Mouse (Mus musculus) heart, adult 2 months (tissue): ENCODE measurements around the gene Olfr918. TPM values are rescaled to one million over a fixed set of nuclear protein-coding genes. Genes with fewer than 3 reads are reported as not detected.
A peak's percentile ranks its signal among the peaks of the same experiment; 100 is the strongest.

Experiments
- DNase-seq, 2 experiments: peaks; one replicate each; pipeline ENCODE4 v3.0.0; 2021
- H3K27ac ChIP-seq: fragments of 200-600 bp; 2 replicates; pipeline ENCODE4 v1.8.1; 2022
- H3K27me3 ChIP-seq: fragments of 200-500 bp; 2 replicates; pipeline ENCODE4 v1.6.1; 2012; ENCODE audit warnings: mild to moderate bottlenecking, low read length, inconsistent platforms, mixed read lengths; ENCODE audit not compliant: control insufficient read depth, insufficient read depth
- H3K36me3 ChIP-seq: fragments of 200-500 bp; 2 replicates; pipeline ENCODE4 v1.6.1; 2012; ENCODE audit warnings: low read length, inconsistent platforms; ENCODE audit not compliant: control insufficient read depth, insufficient read depth
- H3K4me1 ChIP-seq: fragments of 200-500 bp; 2 replicates; pipeline ENCODE4 v1.6.1; 2011; ENCODE audit warnings: low read length; ENCODE audit not compliant: control insufficient read depth, insufficient read depth
- H3K4me3 ChIP-seq: fragments of 200-600 bp; 2 replicates; pipeline ENCODE4 v1.8.1; 2022
- H3K79me2 ChIP-seq: fragments of 200-500 bp; replicated peaks from 2 replicates; pipeline ENCODE4 v1.6.1; 2012; ENCODE audit warnings: mild to moderate bottlenecking, inconsistent platforms, low read length, moderate library complexity, mixed read lengths; ENCODE audit not compliant: control insufficient read depth, insufficient read depth
- H3K9ac ChIP-seq: fragments of 200-500 bp; 2 replicates; pipeline ENCODE4 v1.6.1; 2012; ENCODE audit warnings: low read depth, mild to moderate bottlenecking, control low read depth, inconsistent platforms, low read length, mixed read lengths
- CTCF ChIP-seq: fragments of 200-600 bp; IDR thresholded peaks from 2 replicates; pipeline ENCODE4 v1.8.1; 2022; ENCODE audit warnings: antibody characterized with exemption, mild to moderate bottlenecking, moderate library complexity
- EP300 ChIP-seq: fragments of 200-500 bp; IDR thresholded peaks from 2 replicates; pipeline ENCODE4 v1.6.1; 2011; ENCODE audit warnings: low read depth, low read length, control low read depth; ENCODE audit not compliant: insufficient read depth
- POLR2A ChIP-seq: fragments of 200-500 bp; IDR thresholded peaks from 2 replicates; pipeline ENCODE4 v1.6.1; 2011; ENCODE audit warnings: mild to moderate bottlenecking, low read depth, low read length, control low read depth; ENCODE audit not compliant: insufficient read depth
- WGBS: fragments of 180-500 bp; shearing (Covaris S2); methylation state at CpG from one replicate; pipeline ENCODE4 v1.1.7; 2018; 5-methylcytosine and 5-hydroxymethylcytosine counted together
- intact Hi-C: fragments of 180-260 bp; cut with DNase I; formaldehyde crosslinking; loops from one replicate; pipeline ENCODE4 v1.15.1; 2025
- long read RNA-seq: library from polyadenylated mRNA; stranded (forward); transcript quantifications from one replicate; pipeline ENCODE4 v2.0.0, GENCODE M21; 2021
- polyA plus RNA-seq: library from polyadenylated mRNA; depleted of rRNA; stranded (reverse); fragments of >200 nt; gene quantifications from 2 replicates; pipeline ENCODE4 v1.2.3, GENCODE M21; 2012; rRNA removed
- total RNA-seq, 2 experiments: library from RNA; stranded (reverse); gene quantifications; 2 replicates each; pipeline ENCODE4 v1.2.3; 2021

Olfr918 gene
- not detected for total RNA-seq
- polyA plus RNA-seq, result not detected in 2 replicates
- long read RNA-seq, result 0 reads

GRCm38 (mm10) chr9:38674501-38674900, at the start of gene Olfr918:
Olfr918 (minus strand) TSS chr9:38674601.
- Histone ChIP-seq H3K27ac (no peak within 1 kb of the TSS), H3K27me3 (no peaks in the 10 kb centered on the region), H3K4me1 (no peaks in the 10 kb centered on the region), H3K36me3 (no peaks in the 10 kb centered on the region), H3K4me3 (no peak within 1 kb of the TSS), H3K9ac (no peak within 1 kb of the TSS), H3K79me2 (no peaks in the 10 kb centered on the region)
- intact Hi-C loops, result no loop called here
- 73% methylated on average over 2 of the region's 2 CpGs for WGBS
- TF ChIP-seq CTCF, result no peak
- no peak for TF ChIP-seq EP300
- TF ChIP-seq POLR2A, result no peak
- no peak for DNase-seq

DNA sequence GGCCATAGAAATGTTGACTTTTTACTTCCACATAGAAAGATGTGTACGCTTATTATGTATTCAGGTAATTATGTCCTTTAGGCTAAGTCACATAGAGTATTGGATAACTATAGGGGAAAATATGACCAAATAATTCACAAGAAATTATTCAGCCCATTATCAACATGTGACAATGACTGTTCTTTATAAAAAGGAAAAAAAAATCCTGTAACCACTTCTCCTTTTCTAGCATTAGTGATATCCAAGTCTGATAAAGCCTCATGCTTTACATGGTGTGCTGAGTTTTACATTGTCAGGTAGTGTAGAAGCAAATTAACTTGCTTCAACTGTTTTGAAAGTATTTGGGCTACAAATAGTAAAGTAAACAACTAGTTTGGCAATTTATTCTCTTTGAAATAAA, 49.6 kb upstream of the Olfr918 start:
- TF ChIP-seq EP300 (no peak), CTCF (no peak), POLR2A (no peak)
- intact Hi-C loops, result no loop called here
- H3K36me3 ChIP-seq, result peaks cover 27% of the 10 kb centered on the region
- H3K9ac ChIP-seq, result no peak overlapping the region
- WGBS, result 97% methylated on average over 1 of the region's 1 CpGs
- no peaks in the 10 kb centered on the region for H3K27me3 ChIP-seq
- H3K4me3 ChIP-seq, result no peak overlapping the region
- no peak for DNase-seq
- peaks cover 1% of the 10 kb centered on the region; the same call in 1 of the 2 replicates for H3K79me2 ChIP-seq
- H3K27ac ChIP-seq, result no peak overlapping the region
- H3K4me1 ChIP-seq, result peaks cover 4% of the 10 kb centered on the region

- DNase-seq, result peak in 1 of 2 experiments; percentile 30
- peak overlapping the region; percentile 85 for H3K27ac ChIP-seq
- peaks cover 4% of the 10 kb centered on the region for H3K4me1 ChIP-seq
- 0% methylated on average over 3 of the region's 3 CpGs for WGBS
- peak overlapping the region; percentile 75 for H3K4me3 ChIP-seq
- peaks cover 15% of the 10 kb centered on the region for H3K36me3 ChIP-seq
- H3K27me3 ChIP-seq, result no peaks in the 10 kb centered on the region
- no peak for TF ChIP-seq POLR2A
- no peak for TF ChIP-seq EP300
- no peak for TF ChIP-seq CTCF
- peak overlapping the region; percentile 57 for H3K9ac ChIP-seq
- intact Hi-C loops, result no loop called here
- peaks cover 1% of the 10 kb centered on the region; the same call in 1 of the 2 replicates for H3K79me2 ChIP-seq
These were observed 44.6 kb upstream of the Olfr918 start for GRCm38 (mm10) chr9:38718927-38719441.

- Histone ChIP-seq H3K79me2 (peaks cover 1% of the 10 kb centered on the region; the same call in 1 of the 2 replicates), H3K36me3 (peaks cover 10% of the 10 kb centered on the region), H3K4me1 (peaks cover 4% of the 10 kb centered on the region), H3K27me3 (no peaks in the 10 kb centered on the region), H3K27ac (peak within 1 kb of the TSS; percentile 85), H3K4me3 (peak within 1 kb of the TSS; percentile 75), H3K9ac (peak within 1 kb of the TSS; percentile 57)
- intact Hi-C loops, result no loop called here
- 0% methylated on average over 4 of the region's 4 CpGs for WGBS
- DNase-seq, result no peak
- TF ChIP-seq POLR2A (peak; percentile 68), CTCF (no peak)
These were observed 43.7 kb upstream of the Olfr918 start, which contains the start of gene Vwa5a for GRCm38 (mm10) chr9:38718102-38718501. Vwa5a (plus strand) TSS chr9:38718268.

- H3K27me3 ChIP-seq, result no peaks in the 10 kb centered on the region
- H3K4me3 ChIP-seq, result no peak overlapping the region
- H3K9ac ChIP-seq, result no peak overlapping the region
- TF ChIP-seq CTCF (no peak), EP300 (no peak), POLR2A (no peak)
- H3K4me1 ChIP-seq, result no peaks in the 10 kb centered on the region
- DNase-seq, result no peak
- 66% methylated on average over 2 of the region's 2 CpGs for WGBS
- no peaks in the 10 kb centered on the region for H3K36me3 ChIP-seq
- no peaks in the 10 kb centered on the region for H3K79me2 ChIP-seq
- intact Hi-C loops, result no loop called here
- H3K27ac ChIP-seq, result no peak overlapping the region
These were observed 1.5 kb downstream of the Olfr918 start for GRCm38 (mm10) chr9:38672887-38673286.

GRCm38 (mm10) chr9:38665742-38666141, 8.7 kb downstream of the Olfr918 start, which contains the start of gene Olfr917:
Olfr917 (minus strand) TSS chr9:38665842.
- no peak for DNase-seq
- no peaks in the 10 kb centered on the region for H3K36me3 ChIP-seq
- TF ChIP-seq POLR2A, result no peak
- TF ChIP-seq CTCF, result no peak
- TF ChIP-seq EP300, result no peak
- 80% methylated on average over 1 of the region's 1 CpGs for WGBS
- no peaks in the 10 kb centered on the region for H3K79me2 ChIP-seq
- H3K27me3 ChIP-seq, result no peaks in the 10 kb centered on the region
- no peak within 1 kb of the TSS for H3K27ac ChIP-seq
- no peak within 1 kb of the TSS for H3K9ac ChIP-seq
- no peaks in the 10 kb centered on the region for H3K4me1 ChIP-seq
- no peak within 1 kb of the TSS for H3K4me3 ChIP-seq
- intact Hi-C loops, result no loop called here
